Mouse (Mus musculus) testis, adult 2 months (tissue): ENCODE measurements around the gene Hp.

ENCODE experiments used
- CTCF ChIP-seq: fragments of 200-500 bp; IDR thresholded peaks from 2 replicates; pipeline ENCODE4 v1.5.1; 2012; ENCODE audit warnings: low read depth, mild to moderate bottlenecking, inconsistent platforms, low read length, moderate library complexity; ENCODE audit not compliant: control insufficient read depth, insufficient read depth, insufficient replicate concordance
- POLR2A ChIP-seq: fragments of 200-500 bp; IDR thresholded peaks from 2 replicates; pipeline ENCODE4 v1.6.1; 2012; ENCODE audit warnings: low read depth, mild to moderate bottlenecking, inconsistent platforms, low read length, moderate library complexity; ENCODE audit not compliant: control insufficient read depth

GRCm38 (mm10) chr8:109586972-109587504 is 8.1 kb upstream of the Hp start:
- TF ChIP-seq POLR2A (no peak), CTCF (no peak)
